Mouse (Mus musculus): ENCODE measurements around the gene Fndc11.

The Fndc11 gene

GRCm38 (mm10) chr2:181253248-181253647, 33.4 kb downstream of the Fndc11 start:
- no peak for DNase-seq (ENCODE audit: low read depth, low spot score)

- no peak for DNase-seq (ENCODE audit: low read depth, low spot score)
These were observed 47.0 kb downstream of the Fndc11 start for GRCm38 (mm10) chr2:181266839-181267238.

- no peak for DNase-seq (ENCODE audit: low read depth, low spot score)
These were observed 52.3 kb downstream of the Fndc11 start for GRCm38 (mm10) chr2:181272092-181272491.
